Mouse (Mus musculus) lung, embryonic 14.5 days (tissue): ENCODE measurements at regions not wholly inside any gene's neighbourhood (a gene's known extent, or its start where the extent isn't known, plus 50 kb on each side); places are given as distances from the start of the nearest gene placed in this dataset.

Source experiments
- ATAC-seq: fragments of 200-750 bp; cut with Nextera tagmentation; 2 replicates; pipeline ENCODE4 v1.8.0; 2017; ENCODE audit warnings: mild to moderate bottlenecking, moderate TSS enrichment, moderate library complexity; ENCODE audit not compliant: insufficient read depth
- DNase-seq: peaks from one replicate; pipeline ENCODE4 v3.0.0-alpha.2; 2015
- H3K27ac ChIP-seq: fragments of 300-500 bp; sonication (generic); 2 replicates; pipeline ENCODE4 v1.5.1; 2014; ENCODE audit warnings: low read depth, mild to moderate bottlenecking, moderate library complexity
- H3K27me3 ChIP-seq: fragments of 300-500 bp; sonication (generic); 2 replicates; pipeline ENCODE4 v1.6.1; 2014; ENCODE audit warnings: low read length, control low read depth; ENCODE audit not compliant: insufficient read depth
- H3K36me3 ChIP-seq: fragments of 300-500 bp; sonication (generic); 2 replicates; pipeline ENCODE4 v1.6.1; 2014; ENCODE audit warnings: control low read depth; ENCODE audit not compliant: insufficient read depth
- H3K4me1 ChIP-seq: fragments of 300-500 bp; sonication (generic); 2 replicates; pipeline ENCODE4 v1.6.1; 2014; ENCODE audit warnings: antibody characterized with exemption, control low read depth; ENCODE audit not compliant: insufficient read depth
- H3K4me2 ChIP-seq: fragments of 300-500 bp; sonication (generic); 2 replicates; pipeline ENCODE4 v1.6.1; 2014; ENCODE audit warnings: mild to moderate bottlenecking
- H3K4me3 ChIP-seq: fragments of 300-500 bp; sonication (generic); 2 replicates; pipeline ENCODE4 v1.5.1; 2014; ENCODE audit warnings: low read depth, low read length
- H3K9ac ChIP-seq: fragments of 300-500 bp; sonication (generic); 2 replicates; pipeline ENCODE4 v1.6.1; 2014
- H3K9me3 ChIP-seq: fragments of 300-500 bp; sonication (generic); 2 replicates; pipeline ENCODE4 v1.6.1; 2016; ENCODE audit warnings: low read depth, low read length, control low read depth
- CTCF ChIP-seq: IDR thresholded peaks from 2 replicates; pipeline ENCODE4 v1.5.1; 2016; ENCODE audit warnings: antibody characterized with exemption, low read depth
- WGBS: fragments of 180-500 bp; shearing (Covaris S2); extraction: QIAGEN DNeasy Blood & Tissue Kit; methylation state at CpG from one replicate; pipeline ENCODE4 v1.1.7; 2014; 5-methylcytosine and 5-hydroxymethylcytosine counted together

- no peaks in the 10 kb centered on the region for H3K27me3 ChIP-seq
- ATAC-seq (no peak), DNase-seq (no peak)
- no peak overlapping the region for H3K27ac ChIP-seq
- no peak overlapping the region for H3K9ac ChIP-seq
- no peak overlapping the region for H3K4me3 ChIP-seq
- H3K9me3 ChIP-seq = no peaks in the 10 kb centered on the region
- H3K36me3 ChIP-seq = no peaks in the 10 kb centered on the region
- no peak overlapping the region for H3K4me2 ChIP-seq
- no peak for TF ChIP-seq CTCF
- WGBS = 61% methylated on average over 9 of the region's 9 CpGs
- no peaks in the 10 kb centered on the region for H3K4me1 ChIP-seq
Observed at GRCm38 (mm10) chr4:83941693-83942092, 416.3 kb downstream of the Ccdc171 start.

DNA sequence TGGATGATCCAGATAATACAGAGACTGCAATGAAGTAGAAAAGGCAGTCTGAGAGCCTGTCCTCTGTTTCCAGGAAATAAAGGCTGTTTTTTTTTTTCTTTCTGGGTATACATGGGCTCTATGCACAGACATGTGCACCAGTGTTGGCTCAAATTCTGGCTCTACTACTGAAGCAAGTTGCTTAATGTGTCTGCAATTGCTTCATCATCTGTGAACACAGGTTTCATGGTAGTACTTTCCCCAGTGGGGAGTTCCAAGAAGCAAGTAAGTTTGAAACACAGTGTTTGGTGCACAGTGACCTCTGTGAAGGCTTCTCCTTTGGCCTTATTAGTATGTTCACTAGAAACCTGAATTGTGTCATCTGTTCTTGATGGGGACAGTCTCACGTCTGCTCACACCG, 424.3 kb downstream of the Ccdc171 start:
- Histone ChIP-seq H3K27me3 (no peaks in the 10 kb centered on the region), H3K4me1 (no peaks in the 10 kb centered on the region), H3K36me3 (no peaks in the 10 kb centered on the region), H3K27ac (no peak overlapping the region), H3K4me3 (no peak overlapping the region), H3K9ac (no peak overlapping the region), H3K9me3 (no peaks in the 10 kb centered on the region), H3K4me2 (no peak overlapping the region)
- no peak for TF ChIP-seq CTCF
- ATAC-seq (no peak), DNase-seq (no peak)
- WGBS = 94% methylated on average over 2 of the region's 2 CpGs

GRCm38 (mm10) chr4:83950809-83951409, 425.6 kb downstream of the Ccdc171 start:
- no peak overlapping the region for H3K27ac ChIP-seq

DNA sequence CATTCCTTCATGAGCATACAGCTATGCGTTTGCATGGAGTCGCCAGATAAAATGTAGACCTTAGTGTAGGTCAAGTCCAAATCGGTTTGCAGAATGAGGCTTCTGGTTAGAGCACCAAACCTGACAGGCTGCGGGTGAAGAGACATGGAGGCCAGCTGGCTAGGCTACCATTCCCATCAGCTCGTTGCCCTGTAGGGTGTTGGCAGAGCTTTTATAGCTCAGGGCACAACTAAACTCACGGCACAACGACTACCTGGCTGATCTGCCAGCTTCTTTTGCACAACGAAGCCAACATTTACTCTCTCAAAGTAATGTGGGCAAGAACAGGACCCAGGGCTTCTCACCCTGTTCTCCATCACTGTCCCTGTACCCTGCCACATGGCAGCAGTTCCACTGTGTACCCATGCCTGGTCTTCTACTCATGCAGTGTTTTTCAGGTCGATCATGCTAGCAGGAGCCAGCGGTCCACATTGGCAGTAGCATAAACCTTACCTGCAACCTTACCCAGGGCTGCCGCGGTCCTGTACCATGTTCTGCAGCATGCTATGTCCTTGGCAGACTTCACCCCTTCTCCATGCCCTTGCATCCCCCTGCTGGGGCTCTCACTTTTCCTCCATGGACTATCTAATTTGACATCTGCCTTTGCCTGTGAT, 431.0 kb downstream of the Ccdc171 start:
- no peak for TF ChIP-seq CTCF
- no peak for ATAC-seq
- no peaks in the 10 kb centered on the region for H3K9me3 ChIP-seq
- no peak overlapping the region for H3K4me2 ChIP-seq
- H3K36me3 ChIP-seq = no peaks in the 10 kb centered on the region
- WGBS = 81% methylated on average over 12 of the region's 12 CpGs
- H3K27ac ChIP-seq = no peak overlapping the region
- no peaks in the 10 kb centered on the region for H3K27me3 ChIP-seq
- H3K4me3 ChIP-seq = no peak overlapping the region
- no peak for DNase-seq
- no peaks in the 10 kb centered on the region for H3K4me1 ChIP-seq
- H3K9ac ChIP-seq = no peak overlapping the region

More at GRCm38 (mm10) chr4:83950809-83951409, 425.6 kb downstream of the Ccdc171 start:
- 54% methylated on average over 10 of the region's 10 CpGs for WGBS
- no peaks in the 10 kb centered on the region for H3K4me1 ChIP-seq
- H3K9me3 ChIP-seq = no peaks in the 10 kb centered on the region
- no peak overlapping the region for H3K4me3 ChIP-seq
- DNase-seq = peak; percentile 56
- no peak overlapping the region for H3K9ac ChIP-seq
- ATAC-seq = peak; percentile 58
- H3K27me3 ChIP-seq = no peaks in the 10 kb centered on the region
- no peaks in the 10 kb centered on the region for H3K36me3 ChIP-seq
- no peak for TF ChIP-seq CTCF
- H3K4me2 ChIP-seq = no peak overlapping the region

DNA sequence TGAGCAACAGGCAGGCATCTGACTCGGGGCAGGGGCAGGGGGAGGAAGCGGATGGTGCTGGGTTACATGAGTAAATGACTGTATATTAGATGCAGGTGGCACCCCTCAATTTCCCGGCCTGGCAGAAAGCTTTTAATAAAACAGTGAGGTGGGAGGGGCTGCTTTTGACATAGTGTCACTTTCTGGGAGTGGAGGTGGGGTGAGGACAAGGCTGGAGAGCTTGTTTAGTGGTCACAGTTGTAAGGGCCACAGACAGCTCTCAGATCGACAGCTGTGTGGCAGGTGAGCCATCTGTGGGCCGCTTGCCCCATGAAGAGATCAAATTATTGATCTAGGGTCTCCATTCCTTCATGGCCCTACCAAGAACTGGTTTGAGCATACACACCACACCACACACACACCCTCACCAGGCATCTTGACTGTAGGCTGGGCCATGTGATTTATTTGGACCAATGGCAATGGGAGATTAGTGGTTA, 431.9 kb downstream of the Ccdc171 start:
- ATAC-seq (peak; percentile 11; the same call in 1 of the 2 replicates), DNase-seq (no peak)
- H3K4me3 ChIP-seq = no peak overlapping the region
- H3K4me1 ChIP-seq = no peaks in the 10 kb centered on the region
- TF ChIP-seq CTCF = no peak
- H3K27me3 ChIP-seq = no peaks in the 10 kb centered on the region
- H3K9ac ChIP-seq = no peak overlapping the region
- 37% methylated on average over 5 of the region's 5 CpGs for WGBS
- H3K27ac ChIP-seq = no peak overlapping the region
- H3K4me2 ChIP-seq = no peak overlapping the region
- no peaks in the 10 kb centered on the region for H3K36me3 ChIP-seq
- no peaks in the 10 kb centered on the region for H3K9me3 ChIP-seq

DNA sequence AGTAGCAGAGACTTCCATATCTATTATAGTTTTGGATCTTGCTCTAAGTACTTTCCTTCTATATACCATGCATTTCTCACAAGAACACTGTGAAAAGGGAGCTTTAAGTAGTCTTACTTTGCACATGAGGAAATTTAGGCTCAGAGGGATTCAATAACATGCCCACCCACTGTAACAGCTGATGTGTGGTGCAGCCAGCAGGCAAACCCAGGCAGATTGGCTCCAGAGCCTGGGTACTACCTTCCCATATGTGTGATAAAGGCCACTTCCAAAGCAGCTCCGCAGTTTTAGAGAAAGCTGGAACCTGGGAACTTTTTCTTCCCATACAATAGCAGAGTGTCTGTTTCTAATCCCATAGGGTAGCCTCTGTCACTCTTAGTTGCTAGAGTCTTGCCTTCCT, 441.6 kb downstream of the Ccdc171 start:
- no peak for ATAC-seq
- DNase-seq = no peak
- H3K4me3 ChIP-seq = no peak overlapping the region
- H3K4me2 ChIP-seq = no peak overlapping the region
- H3K4me1 ChIP-seq = no peaks in the 10 kb centered on the region
- no peaks in the 10 kb centered on the region for H3K9me3 ChIP-seq
- H3K27ac ChIP-seq = no peak overlapping the region
- no peak overlapping the region for H3K9ac ChIP-seq
- no peaks in the 10 kb centered on the region for H3K36me3 ChIP-seq
- no peaks in the 10 kb centered on the region for H3K27me3 ChIP-seq
- WGBS = 89% methylated on average over 1 of the region's 1 CpGs
- TF ChIP-seq CTCF = no peak

- ATAC-seq (no peak), DNase-seq (no peak)
- Histone ChIP-seq H3K9ac (no peak overlapping the region), H3K4me3 (no peak overlapping the region), H3K36me3 (no peaks in the 10 kb centered on the region), H3K27ac (no peak overlapping the region), H3K9me3 (no peaks in the 10 kb centered on the region), H3K4me1 (0 out of 2 replicates have a peak, but pooled peaks cover 9% of the 10 kb centered on the region), H3K4me2 (no peak overlapping the region), H3K27me3 (no peaks in the 10 kb centered on the region)
- WGBS = 79% methylated on average over 4 of the region's 4 CpGs
- TF ChIP-seq CTCF = no peak
Observed at GRCm38 (mm10) chr4:83973162-83973561, 447.8 kb downstream of the Ccdc171 start.
